ENCODE assay signal across 10 mouse cellular contexts in the genomic region with DNA sequence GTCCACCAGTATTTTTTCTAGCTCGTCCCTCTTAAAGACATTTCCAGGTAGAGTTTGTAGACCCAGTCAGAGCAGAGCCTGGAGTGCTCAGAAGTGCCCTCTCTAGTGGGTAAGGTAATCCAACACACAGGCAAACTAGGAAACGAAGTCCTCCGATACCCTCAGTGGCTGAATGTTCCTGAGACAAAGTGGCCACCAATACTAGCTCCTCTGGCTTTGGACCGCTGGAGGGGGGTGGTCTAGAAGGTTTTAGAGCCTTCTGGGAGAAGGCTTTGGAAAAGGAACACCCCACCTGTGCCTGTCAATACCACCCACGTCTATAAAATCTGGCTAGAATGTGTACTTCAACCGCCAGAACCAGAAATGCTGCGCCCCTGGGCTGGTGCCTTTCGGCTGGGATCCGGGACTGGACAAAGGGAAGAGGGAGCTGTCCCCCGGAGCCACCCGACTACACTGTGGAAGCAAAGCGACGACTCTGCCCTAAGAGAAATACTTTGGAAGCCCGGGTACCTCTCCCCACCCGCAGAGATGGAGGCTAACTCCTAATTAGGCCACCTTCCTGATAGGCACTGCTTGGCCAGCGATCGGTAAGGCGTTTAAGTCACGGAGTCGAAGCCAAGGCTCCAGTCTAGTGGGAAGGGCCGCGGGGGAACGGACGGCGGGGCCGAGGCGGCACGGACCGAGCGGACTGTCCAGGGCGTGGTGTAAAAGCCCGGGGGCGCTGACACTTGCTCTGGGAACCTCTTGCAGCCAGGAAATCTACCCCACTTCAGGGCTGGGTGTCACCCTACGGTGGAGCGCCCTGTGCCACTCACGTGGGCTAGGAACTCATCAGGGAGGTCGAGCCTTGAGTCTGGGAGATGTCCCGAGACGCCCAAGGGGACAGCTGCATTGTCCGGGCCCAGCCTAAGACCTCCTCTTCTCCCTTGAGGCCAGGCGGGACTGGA. TPM values are rescaled to one million over a fixed set of nuclear protein-coding genes. Genes with fewer than 3 reads are reported as not detected.
DNase-seq lines count a peak whose midpoint lies in the region; ATAC-seq lines count a peak whose summit lies in the region.
"Had no signal": no experiment of that assay in that cellular context is flagged by ENCODE, and none has a peak within 500 bp of the region (broad histone marks: within the 10 kb centered on the region; RNA-seq: fewer than 3 reads in every experiment).

No protein-coding gene starts in this region.

- ATAC-seq in heart, embryonic 15.5 days (replicated peaks; ENCODE audit: insufficient number of reproducible peaks, insufficient read depth, low FRiP score, low read depth), result no peak
- no peak for ATAC-seq in neural tube, embryonic 15.5 days (ENCODE audit: low FRiP score)

- 0 out of 2 replicates have a peak overlapping the region, but pooled peaks have one; percentile 2 for H3K4me3 ChIP-seq in heart, embryonic 15.5 days
- no peak overlapping the region for H3K4me3 ChIP-seq in neural tube, embryonic 15.5 days (replicated peaks)
- H3K4me3 ChIP-seq: liver, embryonic 13.5 days had no signal

- no peaks in the 10 kb centered on the region for H3K9me3 ChIP-seq in heart, embryonic 15.5 days (replicated peaks)
- H3K9me3 ChIP-seq in neural tube, embryonic 15.5 days (replicated peaks), result no peaks in the 10 kb centered on the region
- H3K9me3 ChIP-seq: liver, embryonic 13.5 days had no signal

- H3K27me3 ChIP-seq in heart, embryonic 15.5 days, result peaks cover 83% of the 10 kb centered on the region
- peaks cover 87% of the 10 kb centered on the region for H3K27me3 ChIP-seq in neural tube, embryonic 15.5 days (replicated peaks)

- H3K27ac ChIP-seq in heart, embryonic 15.5 days, result no peak overlapping the region
- H3K27ac ChIP-seq in neural tube, embryonic 15.5 days (replicated peaks), result no peak overlapping the region
- H3K27ac ChIP-seq: liver, embryonic 13.5 days had no signal

- no peaks in the 10 kb centered on the region for H3K36me3 ChIP-seq in heart, embryonic 15.5 days
- H3K36me3 ChIP-seq in neural tube, embryonic 15.5 days, result no peaks in the 10 kb centered on the region
- H3K36me3 ChIP-seq: liver, embryonic 13.5 days had no signal

- 4% methylated on average over 41 of the region's 41 CpGs for WGBS in heart, embryonic 15.5 days
- 1% methylated on average over 41 of the region's 41 CpGs for WGBS in neural tube, embryonic 15.5 days

- intact Hi-C loops in heart, postnatal 36 days (cut with DNase I), result no loop called here

- H3K4me1 ChIP-seq in heart, embryonic 15.5 days (replicated peaks), result peaks cover 15% of the 10 kb centered on the region
- peaks cover 6% of the 10 kb centered on the region; the same call in 1 of the 2 replicates for H3K4me1 ChIP-seq in neural tube, embryonic 15.5 days
- H3K4me1 ChIP-seq: liver, embryonic 13.5 days had no signal

- DNase-seq in heart, postnatal 36 days, result no peak
- peak; percentile 72 for DNase-seq in neural tube, embryonic 10.5 days (ENCODE audit: extremely low spot score, low spot score)
- peak; percentile 48 for DNase-seq in gastrocnemius, postnatal 25 days
- peak; percentile 5 for DNase-seq in yolk sac, embryonic 10.5 days (ENCODE audit: low spot score)
- DNase-seq in MN1 (ENCODE audit: low spot score), result no peak
- DNase-seq in thymus, postnatal 14 days, result no peak
- DNase-seq: kidney, adult 9 months; liver, embryonic 13.5 days had no signal

- no peak overlapping the region for H3K4me2 ChIP-seq in heart, embryonic 15.5 days
- H3K4me2 ChIP-seq in neural tube, embryonic 15.5 days, result no peak overlapping the region
- H3K4me2 ChIP-seq: liver, embryonic 13.5 days had no signal

- no peak overlapping the region for H3K9ac ChIP-seq in heart, embryonic 15.5 days
- H3K9ac ChIP-seq in neural tube, embryonic 15.5 days (replicated peaks), result no peak overlapping the region
- H3K9ac ChIP-seq: liver, embryonic 13.5 days had no signal

RNA-seq across cellular contexts. Expression of a gene that starts 14.4 kb away (rescaled TPM):
- 0.62 and 3.7 TPM in 2 replicates for polyA plus RNA-seq in heart, embryonic 15.5 days (2015; fragmentation: Nextera tagmentation; extraction: Ambion mirVana)
- 1 to 10 TPM in 1 of 2 experiments, under 1 TPM in 1; 0.89 to 1.3 TPM for total RNA-seq in heart, postnatal 36 days (2021)
- 2.8 and 6.8 TPM in 2 replicates for polyA plus RNA-seq in neural tube, embryonic 15.5 days (2015; fragmentation: Nextera tagmentation; extraction: Ambion mirVana)
- total RNA-seq in gastrocnemius, postnatal 25 days (2021), result 10 to 100 TPM; 47.7 to 51.0 TPM

Comparison
In these comparisons a context has a peak if more than half of its experiments do, and no peak if none do; other contexts are left out.
1. DNase-seq: peak in neural tube, embryonic 10.5 days (single experiment), gastrocnemius, postnatal 25 days (single experiment) and yolk sac, embryonic 10.5 days (single experiment); none in heart, postnatal 36 days (0 of 2), MN1 (single experiment) and thymus, postnatal 14 days (single experiment).
2. RNA of a gene that starts 14.4 kb away (total RNA-seq): 47.7 to 51.0 TPM in gastrocnemius, postnatal 25 days; 0.89 to 1.3 TPM in heart, postnatal 36 days; every median in the first group is over 10 times any median in the second.